Mouse (Mus musculus) layer of hippocampus, postnatal 10 days (tissue): ENCODE measurements around the gene Rnf43. TPM values are rescaled to one million over a fixed set of nuclear protein-coding genes. Genes with fewer than 3 reads are reported as not detected.
A peak's percentile ranks its signal among the peaks of the same experiment; 100 is the strongest.

Source experiments
- DNase-seq, 2 experiments: peaks; one replicate each; pipeline ENCODE4 v3.0.0; 2021; ENCODE audit warnings: low spot score in 2 of 2
- total RNA-seq, 2 experiments: library from RNA; stranded (reverse); gene quantifications; 2 replicates each; pipeline ENCODE4 v1.2.3; 2021

Rnf43 gene
- total RNA-seq, 2 experiments from 2014 or later, result 3.8 to 4.0 TPM

GRCm38 (mm10) chr11:87709513-87710261 is 47.2 kb downstream of the Rnf43 start:
- no peak for DNase-seq

GRCm38 (mm10) chr11:87710262-87710615 is 47.7 kb downstream of the Rnf43 start:
- DNase-seq, result no peak

- DNase-seq, result no peak
Measured at GRCm38 (mm10) chr11:87712188-87712587, 49.7 kb downstream of the Rnf43 start.

GRCm38 (mm10) chr11:87715999-87716398 is 53.5 kb downstream of the Rnf43 start:
- DNase-seq, result no peak

GRCm38 (mm10) chr11:87719526-87719925 is 57.0 kb downstream of the Rnf43 start:
- no peak for DNase-seq

- DNase-seq, result no peak
Measured at GRCm38 (mm10) chr11:87720324-87720723, 57.8 kb downstream of the Rnf43 start.

GRCm38 (mm10) chr11:87720839-87721238 is 58.3 kb downstream of the Rnf43 start:
- no peak for DNase-seq

- no peak for DNase-seq
Measured at GRCm38 (mm10) chr11:87722168-87722567, 59.6 kb downstream of the Rnf43 start.

GRCm38 (mm10) chr11:87722891-87723290 is 60.4 kb downstream of the Rnf43 start:
- no peak for DNase-seq

- no peak for DNase-seq
Measured at GRCm38 (mm10) chr11:87725515-87725914, 63.0 kb downstream of the Rnf43 start.

- no peak for DNase-seq
Measured at GRCm38 (mm10) chr11:87725964-87726562, 63.5 kb downstream of the Rnf43 start.

- DNase-seq, result no peak
Measured at GRCm38 (mm10) chr11:87727021-87727420, 64.5 kb downstream of the Rnf43 start.

- no peak for DNase-seq
Measured at GRCm38 (mm10) chr11:87727471-87727870, 64.9 kb downstream of the Rnf43 start.

GRCm38 (mm10) chr11:87728850-87729592 is 66.5 kb downstream of the Rnf43 start:
- DNase-seq, result no peak

- no peak for DNase-seq
Measured at GRCm38 (mm10) chr11:87729593-87730185, 67.2 kb downstream of the Rnf43 start.

- no peak for DNase-seq
Measured at GRCm38 (mm10) chr11:87730652-87731310, 68.3 kb downstream of the Rnf43 start.

- no peak for DNase-seq
Measured at GRCm38 (mm10) chr11:87734346-87734745, 71.8 kb downstream of the Rnf43 start.

GRCm38 (mm10) chr11:87735691-87736090 is 73.2 kb downstream of the Rnf43 start:
- DNase-seq, result no peak

GRCm38 (mm10) chr11:87736647-87737134 is 74.2 kb downstream of the Rnf43 start:
- peak; percentile 45 to 55 for DNase-seq

- DNase-seq, result peak; percentile 93 to 97
Measured at GRCm38 (mm10) chr11:87737175-87737740, 74.7 kb downstream of the Rnf43 start, which contains the start of gene Supt4a. Gene Supt4a (plus strand): TSS chr11:87737552.

- DNase-seq, result no peak
Measured at GRCm38 (mm10) chr11:87743691-87744090, 81.2 kb downstream of the Rnf43 start.
